Mouse (Mus musculus): Measurements from ENCODE around the gene Fam76a. TPM values are rescaled to one million over a fixed set of nuclear protein-coding genes. Genes with fewer than 3 reads are reported as not detected.
A peak's percentile ranks its signal among the peaks of the same experiment; 100 is the strongest.
"Not testable (repeated sequence)": the region's sequence is repeated elsewhere in the genome, so short reads cannot be mapped to it uniquely, and the experiment has no call there.

Fam76a gene
- polyA plus RNA-seq, 1 experiment from 2014 or later: 47.3 TPM

GRCm38 (mm10) chr4:132920171-132920570 lies 2.2 kb downstream of the Fam76a start:
- Histone ChIP-seq H3K36me3 (ENCODE audit: control insufficient read depth, insufficient read depth, low read length) (peaks cover 41% of the 10 kb centered on the region), H3K4me1 (ENCODE audit: control insufficient read depth, insufficient read depth, low read length) (peaks cover 5% of the 10 kb centered on the region; the same call in 1 of the 2 replicates), H3K9ac (ENCODE audit: low read depth, low read length) (no peak overlapping the region), H3K27ac (replicated peaks; ENCODE audit: low read depth, low read length) (no peak overlapping the region), H3K27me3 (replicated peaks; ENCODE audit: control insufficient read depth, insufficient read depth, low read length) (no peaks in the 10 kb centered on the region), H3K9me3 (ENCODE audit: control insufficient read depth, low read length) (no peaks in the 10 kb centered on the region), H3K4me3 (ENCODE audit: low read depth, low read length) (no peak overlapping the region), H3K4me2 (ENCODE audit: low read depth, low read length) (no peak overlapping the region)
- 91% methylated on average over 4 of the region's 4 CpGs for WGBS
- DNase-seq (ENCODE audit: low spot score) (no peak), ATAC-seq (ENCODE audit: low read depth) (no peak)

- not testable (repeated sequence) for H3K4me3 ChIP-seq (ENCODE audit: low read depth, low read length); H3K4me1 ChIP-seq (ENCODE audit: control insufficient read depth, insufficient read depth, low read length); H3K9ac ChIP-seq (ENCODE audit: low read depth, low read length); DNase-seq (ENCODE audit: low spot score); ATAC-seq (ENCODE audit: low read depth); H3K27ac ChIP-seq (replicated peaks; ENCODE audit: low read depth, low read length); H3K9me3 ChIP-seq (ENCODE audit: control insufficient read depth, low read length); H3K27me3 ChIP-seq (replicated peaks; ENCODE audit: control insufficient read depth, insufficient read depth, low read length); H3K4me2 ChIP-seq (ENCODE audit: low read depth, low read length)
- H3K36me3 ChIP-seq (ENCODE audit: control insufficient read depth, insufficient read depth, low read length): peaks cover 58% of the 10 kb centered on the region
- WGBS: 78% methylated on average over 6 of the region's 6 CpGs
Measured at GRCm38 (mm10) chr4:132918493-132918892, 3.9 kb downstream of the Fam76a start.

GRCm38 (mm10) chr4:132912156-132912555 lies 10.2 kb downstream of the Fam76a start:
- no peak for ATAC-seq (ENCODE audit: low read depth)
- Histone ChIP-seq H3K4me1 (ENCODE audit: control insufficient read depth, insufficient read depth, low read length) (no peaks in the 10 kb centered on the region), H3K4me3 (ENCODE audit: low read depth, low read length) (no peak overlapping the region), H3K27me3 (replicated peaks; ENCODE audit: control insufficient read depth, insufficient read depth, low read length) (no peaks in the 10 kb centered on the region), H3K36me3 (ENCODE audit: control insufficient read depth, insufficient read depth, low read length) (peaks cover 90% of the 10 kb centered on the region), H3K27ac (replicated peaks; ENCODE audit: low read depth, low read length) (no peak overlapping the region), H3K9me3 (ENCODE audit: control insufficient read depth, low read length) (no peaks in the 10 kb centered on the region), H3K4me2 (ENCODE audit: low read depth, low read length) (no peak overlapping the region), H3K9ac (ENCODE audit: low read depth, low read length) (no peak overlapping the region)
- DNase-seq (ENCODE audit: low spot score): no peak
- WGBS: 88% methylated on average over 6 of the region's 6 CpGs

GRCm38 (mm10) chr4:132905843-132906360 lies 16.5 kb downstream of the Fam76a start:
- no peak overlapping the region for H3K4me3 ChIP-seq (ENCODE audit: low read depth, low read length)
- H3K4me2 ChIP-seq (ENCODE audit: low read depth, low read length): no peak overlapping the region
- H3K4me1 ChIP-seq (ENCODE audit: control insufficient read depth, insufficient read depth, low read length): no peaks in the 10 kb centered on the region
- H3K9ac ChIP-seq (ENCODE audit: low read depth, low read length): no peak overlapping the region
- H3K27ac ChIP-seq (replicated peaks; ENCODE audit: low read depth, low read length): no peak overlapping the region
- no peak for ATAC-seq (ENCODE audit: low read depth)
- no peaks in the 10 kb centered on the region for H3K9me3 ChIP-seq (ENCODE audit: control insufficient read depth, low read length)
- H3K36me3 ChIP-seq (ENCODE audit: control insufficient read depth, insufficient read depth, low read length): peaks cover 63% of the 10 kb centered on the region
- WGBS: 86% methylated on average over 5 of the region's 5 CpGs
- no peaks in the 10 kb centered on the region for H3K27me3 ChIP-seq (replicated peaks; ENCODE audit: control insufficient read depth, insufficient read depth, low read length)
- peak; percentile 5 for DNase-seq (ENCODE audit: low spot score)

- no peak overlapping the region for H3K4me2 ChIP-seq (ENCODE audit: low read depth, low read length)
- no peak overlapping the region for H3K4me3 ChIP-seq (ENCODE audit: low read depth, low read length)
- H3K4me1 ChIP-seq (ENCODE audit: control insufficient read depth, insufficient read depth, low read length): no peaks in the 10 kb centered on the region
- no peak for ATAC-seq (ENCODE audit: low read depth)
- H3K9me3 ChIP-seq (ENCODE audit: control insufficient read depth, low read length): no peaks in the 10 kb centered on the region
- no peaks in the 10 kb centered on the region for H3K27me3 ChIP-seq (replicated peaks; ENCODE audit: control insufficient read depth, insufficient read depth, low read length)
- 49% methylated on average over 9 of the region's 9 CpGs for WGBS
- DNase-seq (ENCODE audit: low spot score): peak; percentile 20
- H3K9ac ChIP-seq (ENCODE audit: low read depth, low read length): no peak overlapping the region
- H3K27ac ChIP-seq (replicated peaks; ENCODE audit: low read depth, low read length): no peak overlapping the region; the same call in 1 of the 2 replicates
- peaks cover 56% of the 10 kb centered on the region for H3K36me3 ChIP-seq (ENCODE audit: control insufficient read depth, insufficient read depth, low read length)
Measured at GRCm38 (mm10) chr4:132904765-132905309, 17.5 kb downstream of the Fam76a start.

GRCm38 (mm10) chr4:132904071-132904470 lies 18.3 kb downstream of the Fam76a start:
- no peak for DNase-seq (ENCODE audit: low spot score)
- H3K36me3 ChIP-seq (ENCODE audit: control insufficient read depth, insufficient read depth, low read length): peaks cover 49% of the 10 kb centered on the region
- no peak overlapping the region for H3K27ac ChIP-seq (replicated peaks; ENCODE audit: low read depth, low read length)
- no peak overlapping the region for H3K9ac ChIP-seq (ENCODE audit: low read depth, low read length)
- H3K4me1 ChIP-seq (ENCODE audit: control insufficient read depth, insufficient read depth, low read length): no peaks in the 10 kb centered on the region
- no peaks in the 10 kb centered on the region for H3K27me3 ChIP-seq (replicated peaks; ENCODE audit: control insufficient read depth, insufficient read depth, low read length)
- WGBS: 85% methylated on average over 2 of the region's 2 CpGs
- ATAC-seq (ENCODE audit: low read depth): no peak
- H3K9me3 ChIP-seq (ENCODE audit: control insufficient read depth, low read length): no peaks in the 10 kb centered on the region
- no peak overlapping the region for H3K4me3 ChIP-seq (ENCODE audit: low read depth, low read length)
- no peak overlapping the region for H3K4me2 ChIP-seq (ENCODE audit: low read depth, low read length)

GRCm38 (mm10) chr4:132898197-132898596 lies 24.2 kb downstream of the Fam76a start:
- H3K4me3 ChIP-seq (ENCODE audit: low read depth, low read length): no peak overlapping the region
- no peak overlapping the region for H3K9ac ChIP-seq (ENCODE audit: low read depth, low read length)
- no peak for ATAC-seq (ENCODE audit: low read depth)
- H3K27me3 ChIP-seq (replicated peaks; ENCODE audit: control insufficient read depth, insufficient read depth, low read length): no peaks in the 10 kb centered on the region
- no peak overlapping the region for H3K4me2 ChIP-seq (ENCODE audit: low read depth, low read length)
- no peak for DNase-seq (ENCODE audit: low spot score)
- H3K4me1 ChIP-seq (ENCODE audit: control insufficient read depth, insufficient read depth, low read length): no peaks in the 10 kb centered on the region
- 83% methylated on average over 9 of the region's 9 CpGs for WGBS
- H3K27ac ChIP-seq (replicated peaks; ENCODE audit: low read depth, low read length): no peak overlapping the region
- peaks cover 19% of the 10 kb centered on the region for H3K36me3 ChIP-seq (ENCODE audit: control insufficient read depth, insufficient read depth, low read length)
- H3K9me3 ChIP-seq (ENCODE audit: control insufficient read depth, low read length): no peaks in the 10 kb centered on the region

GRCm38 (mm10) chr4:132894402-132894801 lies 28.0 kb downstream of the Fam76a start:
- Histone ChIP-seq H3K27me3 (replicated peaks; ENCODE audit: control insufficient read depth, insufficient read depth, low read length) (no peaks in the 10 kb centered on the region), H3K4me3 (ENCODE audit: low read depth, low read length) (no peak overlapping the region), H3K4me1 (ENCODE audit: control insufficient read depth, insufficient read depth, low read length) (no peaks in the 10 kb centered on the region), H3K27ac (replicated peaks; ENCODE audit: low read depth, low read length) (no peak overlapping the region), H3K9ac (ENCODE audit: low read depth, low read length) (no peak overlapping the region), H3K4me2 (ENCODE audit: low read depth, low read length) (no peak overlapping the region), H3K9me3 (ENCODE audit: control insufficient read depth, low read length) (no peaks in the 10 kb centered on the region), H3K36me3 (ENCODE audit: control insufficient read depth, insufficient read depth, low read length) (no peaks in the 10 kb centered on the region)
- WGBS: 17% methylated on average over 7 of the region's 7 CpGs
- ATAC-seq (ENCODE audit: low read depth) (no peak), DNase-seq (ENCODE audit: low spot score) (no peak)

GRCm38 (mm10) chr4:132884844-132885374 lies 37.4 kb downstream of the Fam76a start:
- peak overlapping the region; percentile 99 for H3K4me3 ChIP-seq (ENCODE audit: low read depth, low read length)
- H3K4me2 ChIP-seq (ENCODE audit: low read depth, low read length): peak overlapping the region; percentile 88
- peaks cover 13% of the 10 kb centered on the region; the same call in 1 of the 2 replicates for H3K4me1 ChIP-seq (ENCODE audit: control insufficient read depth, insufficient read depth, low read length)
- ATAC-seq (ENCODE audit: low read depth) (0 out of 2 replicates have a peak, but pooled peaks have one; percentile 23), DNase-seq (ENCODE audit: low spot score) (no peak)
- H3K27me3 ChIP-seq (replicated peaks; ENCODE audit: control insufficient read depth, insufficient read depth, low read length): no peaks in the 10 kb centered on the region
- peak overlapping the region; percentile 80 for H3K27ac ChIP-seq (replicated peaks; ENCODE audit: low read depth, low read length)
- WGBS: 7% methylated on average over 9 of the region's 9 CpGs
- H3K36me3 ChIP-seq (ENCODE audit: control insufficient read depth, insufficient read depth, low read length): peaks cover 14% of the 10 kb centered on the region
- H3K9ac ChIP-seq (ENCODE audit: low read depth, low read length): peak overlapping the region; percentile 95
- no peaks in the 10 kb centered on the region for H3K9me3 ChIP-seq (ENCODE audit: control insufficient read depth, low read length)

Data from embryonic facial prominence, embryonic 14.5 days (tissue).